Mouse (Mus musculus) kidney, embryonic 16.5 days (tissue): Measurements from ENCODE around the gene Orm3. TPM values are rescaled to one million over a fixed set of nuclear protein-coding genes. Genes with fewer than 3 reads are reported as not detected.

Experiments used
- ATAC-seq: fragments of 200-750 bp; cut with Nextera tagmentation; 2 replicates; pipeline ENCODE4 v1.8.0; 2017; ENCODE audit warnings: moderate TSS enrichment; ENCODE audit not compliant: low FRiP score, low TSS enrichment
- H3K27ac ChIP-seq: fragments of 300-500 bp; sonication (generic); 2 replicates; pipeline ENCODE4 v1.5.1; 2014; ENCODE audit warnings: low read length
- H3K27me3 ChIP-seq: fragments of 300-500 bp; sonication (generic); 2 replicates; pipeline ENCODE4 v1.6.1; 2014; ENCODE audit warnings: low read length, control low read depth, mixed read lengths; ENCODE audit not compliant: insufficient read depth
- H3K36me3 ChIP-seq: fragments of 300-500 bp; sonication (generic); 2 replicates; pipeline ENCODE4 v1.6.1; 2014; ENCODE audit warnings: low read length, control low read depth, mixed read lengths; ENCODE audit not compliant: insufficient read depth
- H3K4me1 ChIP-seq: fragments of 300-500 bp; sonication (generic); 2 replicates; pipeline ENCODE4 v1.6.1; 2014; ENCODE audit warnings: low read length, control low read depth, mixed read lengths; ENCODE audit not compliant: insufficient read depth
- H3K4me2 ChIP-seq: fragments of 300-500 bp; sonication (generic); replicated peaks from 2 replicates; pipeline ENCODE4 v1.6.1; 2014; ENCODE audit warnings: low read depth, low read length
- H3K4me3 ChIP-seq: fragments of 300-500 bp; sonication (generic); 2 replicates; pipeline ENCODE4 v1.5.1; 2014; ENCODE audit warnings: mild to moderate bottlenecking, low read length
- H3K9ac ChIP-seq: fragments of 300-500 bp; sonication (generic); replicated peaks from 2 replicates; pipeline ENCODE4 v1.6.1; 2014; ENCODE audit warnings: low read length
- H3K9me3 ChIP-seq: fragments of 300-500 bp; sonication (generic); 2 replicates; pipeline ENCODE4 v1.6.1; 2016; ENCODE audit warnings: low read length, control low read depth
- WGBS: fragments of 180-500 bp; shearing (Covaris S2); extraction: QIAGEN DNeasy Blood & Tissue Kit; methylation state at CpG from one replicate; pipeline ENCODE4 v1.1.7; 2014; 5-methylcytosine and 5-hydroxymethylcytosine counted together
- polyA plus RNA-seq: library from polyadenylated mRNA; unstranded; fragments of >200 nt; fragmentation: Nextera tagmentation; extraction: Ambion mirVana; gene quantifications from 2 replicates; pipeline ENCODE4 v1.2.1, GENCODE M21; 2015

Orm3 gene
- polyA plus RNA-seq, 1 experiment from 2014 or later, result not detected

DNA sequence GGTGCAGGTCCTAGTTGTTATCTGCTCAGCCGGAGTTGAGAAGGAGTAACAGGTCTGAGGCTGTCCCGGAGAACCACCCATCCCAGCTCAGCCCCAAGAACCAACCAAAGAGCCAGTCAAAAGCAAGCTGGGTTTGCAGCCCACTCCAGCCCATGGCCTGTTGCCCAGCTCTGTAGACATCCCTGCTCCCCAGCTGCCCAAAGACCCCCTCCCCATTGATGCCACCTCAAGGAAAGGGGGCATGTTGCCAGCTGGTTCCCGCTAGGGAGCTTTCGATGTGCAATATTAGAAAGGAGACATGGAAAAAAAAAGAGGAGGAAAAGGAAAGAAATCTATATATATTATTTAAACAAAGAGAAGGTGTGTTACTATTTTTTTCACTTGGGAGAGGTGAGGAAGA, 22.6 kb upstream of the Orm3 start:
- Histone ChIP-seq H3K9ac (no peak overlapping the region), H3K4me1 (no peaks in the 10 kb centered on the region), H3K36me3 (peaks cover 27% of the 10 kb centered on the region), H3K27ac (no peak overlapping the region), H3K27me3 (no peaks in the 10 kb centered on the region), H3K4me3 (no peak overlapping the region), H3K4me2 (no peak overlapping the region), H3K9me3 (no peaks in the 10 kb centered on the region)
- ATAC-seq, result no peak
- 96% methylated on average over 4 of the region's 4 CpGs for WGBS

DNA sequence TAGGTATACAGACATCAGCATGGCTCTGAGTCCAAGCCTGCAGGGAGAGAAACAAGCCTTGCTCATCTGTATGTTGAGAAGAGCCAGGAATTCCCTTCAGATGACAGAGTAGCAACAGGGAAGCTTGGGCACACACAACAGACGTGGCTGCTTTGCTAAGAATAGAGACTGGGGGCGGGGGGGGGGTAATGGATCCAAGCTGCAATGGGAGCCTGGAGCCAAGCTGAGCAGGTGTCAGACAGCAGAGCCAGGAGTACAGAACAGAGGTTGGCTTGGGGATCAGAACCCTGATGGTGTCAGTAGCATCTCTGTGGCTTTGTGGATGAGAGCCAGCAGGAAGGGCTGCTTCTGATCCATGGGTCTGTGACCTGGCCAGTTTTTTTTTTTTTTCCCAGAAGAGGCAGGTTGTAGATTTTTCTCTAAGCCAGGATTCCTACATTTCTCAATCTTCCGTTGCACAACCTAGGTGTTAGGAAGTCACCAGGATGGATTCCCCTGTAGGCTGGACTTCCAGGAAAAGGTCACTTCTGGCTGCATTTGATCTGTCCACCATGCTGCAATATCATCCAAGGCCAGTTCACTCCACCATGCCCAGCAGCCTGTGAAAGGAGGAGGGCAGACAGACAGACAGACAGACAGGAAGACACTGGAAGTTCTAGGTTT, 17.4 kb upstream of the Orm3 start:
- 81% methylated on average over 3 of the region's 3 CpGs for WGBS
- no peak overlapping the region for H3K27ac ChIP-seq
- no peaks in the 10 kb centered on the region for H3K27me3 ChIP-seq
- 0 out of 2 replicates have a peak, but pooled peaks cover 4% of the 10 kb centered on the region for H3K36me3 ChIP-seq
- H3K4me3 ChIP-seq, result no peak overlapping the region
- ATAC-seq, result no peak
- no peaks in the 10 kb centered on the region for H3K4me1 ChIP-seq
- no peak overlapping the region for H3K9ac ChIP-seq
- H3K9me3 ChIP-seq, result no peaks in the 10 kb centered on the region
- H3K4me2 ChIP-seq, result no peak overlapping the region

DNA sequence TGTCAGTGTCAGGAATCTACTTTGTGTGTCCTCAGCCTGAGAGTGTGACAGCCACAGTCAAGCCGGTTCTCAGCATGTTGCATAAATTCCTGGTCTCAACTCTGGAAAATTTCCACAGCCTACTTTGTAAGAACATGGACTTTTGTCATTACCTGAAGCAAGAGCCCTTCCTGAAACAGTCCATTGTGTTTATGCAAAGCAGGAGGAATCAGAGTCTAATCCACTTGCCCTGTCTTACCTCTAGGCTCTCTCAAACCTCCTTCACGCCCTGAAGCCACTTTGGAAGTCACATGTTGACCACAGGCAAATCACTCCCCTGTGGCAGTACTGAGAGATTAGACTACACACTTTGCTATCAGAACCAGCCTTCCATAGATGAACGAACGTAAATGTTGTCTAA, 13.5 kb upstream of the Orm3 start:
- Histone ChIP-seq H3K4me2 (no peak overlapping the region), H3K9me3 (no peaks in the 10 kb centered on the region), H3K27me3 (no peaks in the 10 kb centered on the region), H3K4me3 (no peak overlapping the region), H3K9ac (no peak overlapping the region), H3K36me3 (no peaks in the 10 kb centered on the region), H3K4me1 (no peaks in the 10 kb centered on the region), H3K27ac (no peak overlapping the region)
- no peak for ATAC-seq
- WGBS, result 61% methylated on average over 4 of the region's 4 CpGs

DNA sequence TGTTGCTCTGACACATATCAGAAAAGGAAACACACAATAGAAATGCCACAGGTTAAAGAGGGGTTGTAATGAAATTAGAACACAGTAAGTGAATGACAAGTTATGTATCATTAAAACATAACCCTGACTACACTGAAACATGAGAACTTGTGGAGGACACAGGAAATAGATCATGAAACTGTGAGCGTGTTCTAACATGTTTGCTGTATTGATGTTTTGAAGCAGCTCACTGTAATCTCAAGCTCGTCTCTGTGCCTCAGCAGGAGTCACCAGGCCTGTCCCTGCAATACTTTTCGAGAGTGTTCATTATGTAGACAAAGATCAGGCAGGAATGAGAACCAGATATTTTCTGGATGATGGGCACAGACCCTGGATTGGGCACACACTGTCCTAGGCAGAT, 12.4 kb upstream of the Orm3 start:
- no peak for ATAC-seq
- Histone ChIP-seq H3K4me2 (no peak overlapping the region), H3K9ac (no peak overlapping the region), H3K27ac (no peak overlapping the region), H3K4me1 (no peaks in the 10 kb centered on the region), H3K4me3 (no peak overlapping the region), H3K9me3 (no peaks in the 10 kb centered on the region), H3K36me3 (no peaks in the 10 kb centered on the region), H3K27me3 (no peaks in the 10 kb centered on the region)
- 54% methylated on average over 3 of the region's 3 CpGs for WGBS

DNA sequence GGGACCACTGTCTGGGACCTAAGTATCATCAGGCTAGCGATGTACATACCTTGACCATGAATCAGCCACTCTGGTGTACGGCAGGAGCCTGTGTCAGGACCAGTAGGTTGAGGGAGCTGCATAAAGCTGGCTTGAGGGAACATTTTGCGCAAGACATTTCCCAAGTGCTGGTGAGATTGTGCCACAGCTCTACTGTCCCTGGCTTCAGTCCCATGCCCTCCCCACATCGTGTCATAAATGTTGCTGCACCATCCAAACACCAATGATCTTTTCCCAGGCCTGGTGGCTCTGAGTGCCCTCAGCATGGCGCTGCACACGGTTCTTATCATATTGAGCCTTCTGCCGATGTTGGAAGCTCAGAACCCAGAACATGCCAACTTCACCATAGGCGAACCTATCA, 11.7 kb upstream of the Orm3 start, which contains the start of gene Orm1:
Orm1 (plus strand) TSS at position 266 of the 400 bp plus-strand sequence.
- Histone ChIP-seq H3K4me3 (no peak within 1 kb of the TSS), H3K4me2 (no peak within 1 kb of the TSS), H3K9ac (no peak within 1 kb of the TSS), H3K27me3 (no peaks in the 10 kb centered on the region), H3K9me3 (no peaks in the 10 kb centered on the region), H3K36me3 (no peaks in the 10 kb centered on the region), H3K27ac (no peak within 1 kb of the TSS), H3K4me1 (no peaks in the 10 kb centered on the region)
- no peak for ATAC-seq
- 88% methylated on average over 8 of the region's 8 CpGs for WGBS

DNA sequence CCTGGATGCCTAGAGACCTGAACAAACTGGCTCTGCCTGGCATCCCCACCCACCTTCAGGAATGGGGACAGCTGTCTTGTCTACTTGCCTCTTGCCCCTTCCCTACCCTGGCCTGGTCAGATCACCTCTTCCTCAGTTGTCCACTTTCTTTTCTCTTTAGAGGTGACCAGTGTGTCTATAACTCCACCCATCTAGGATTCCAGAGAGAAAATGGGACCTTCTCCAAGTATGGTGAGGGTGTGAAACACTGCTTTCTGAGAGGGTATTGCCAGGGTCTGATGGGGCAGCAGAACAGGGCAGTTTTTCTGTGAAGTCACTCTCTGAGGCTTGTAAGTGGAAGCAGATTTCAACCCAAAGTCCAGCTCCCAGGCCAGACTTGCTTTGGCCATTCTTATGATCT, 10.7 kb upstream of the Orm3 start:
- Histone ChIP-seq H3K9ac (no peak overlapping the region), H3K36me3 (no peaks in the 10 kb centered on the region), H3K9me3 (no peaks in the 10 kb centered on the region), H3K4me2 (no peak overlapping the region), H3K27me3 (no peaks in the 10 kb centered on the region), H3K27ac (no peak overlapping the region), H3K4me3 (no peak overlapping the region), H3K4me1 (no peaks in the 10 kb centered on the region)
- ATAC-seq, result no peak

DNA sequence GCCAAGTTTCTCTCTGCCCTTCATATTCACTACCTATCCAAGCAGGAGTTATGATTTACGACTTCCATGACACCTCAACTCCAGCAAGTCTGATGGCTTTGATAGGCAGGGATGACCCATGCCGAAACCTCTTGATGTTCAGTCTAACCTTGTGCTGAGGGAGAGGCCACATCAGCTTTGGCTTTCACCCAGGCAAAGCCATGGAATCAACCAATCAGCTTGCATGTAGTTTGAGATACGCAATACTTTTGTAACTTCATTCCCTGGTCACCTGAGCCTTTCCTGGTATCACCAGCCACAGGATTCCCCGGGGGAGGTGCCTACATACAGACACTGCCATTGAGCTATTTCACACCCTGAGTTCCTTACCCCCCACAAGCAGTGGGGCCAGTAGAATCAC, 9.3 kb upstream of the Orm3 start:
- Histone ChIP-seq H3K9ac (no peak overlapping the region), H3K4me1 (no peaks in the 10 kb centered on the region), H3K9me3 (no peaks in the 10 kb centered on the region), H3K36me3 (no peaks in the 10 kb centered on the region), H3K27me3 (no peaks in the 10 kb centered on the region), H3K4me2 (no peak overlapping the region), H3K27ac (no peak overlapping the region), H3K4me3 (no peak overlapping the region)
- no peak for ATAC-seq
- WGBS, result 81% methylated on average over 4 of the region's 4 CpGs

DNA sequence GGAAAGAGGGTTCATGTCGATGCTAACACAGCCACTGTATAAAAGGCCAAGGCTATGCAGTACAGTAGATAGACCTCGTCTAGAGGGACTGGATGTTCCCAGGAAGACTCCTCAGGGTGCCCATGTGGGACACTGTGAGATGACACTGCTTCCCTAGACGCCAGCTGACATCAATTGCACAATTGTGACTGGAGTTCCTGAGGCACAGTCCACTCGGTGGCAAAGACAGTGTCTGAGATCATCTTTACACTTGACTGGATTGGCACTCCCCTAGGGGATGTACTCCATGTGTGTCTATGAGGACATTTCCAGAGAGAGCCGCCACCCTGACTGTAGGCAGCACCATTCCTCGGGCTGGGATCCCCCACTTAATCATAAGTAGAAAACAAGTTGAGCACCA, 7.4 kb upstream of the Orm3 start:
- H3K36me3 ChIP-seq, result no peaks in the 10 kb centered on the region
- no peaks in the 10 kb centered on the region for H3K4me1 ChIP-seq
- H3K4me3 ChIP-seq, result no peak overlapping the region
- WGBS, result 62% methylated on average over 6 of the region's 6 CpGs
- H3K27me3 ChIP-seq, result no peaks in the 10 kb centered on the region
- no peak overlapping the region for H3K9ac ChIP-seq
- ATAC-seq, result no peak
- no peaks in the 10 kb centered on the region for H3K9me3 ChIP-seq
- H3K27ac ChIP-seq, result no peak overlapping the region
- no peak overlapping the region for H3K4me2 ChIP-seq

DNA sequence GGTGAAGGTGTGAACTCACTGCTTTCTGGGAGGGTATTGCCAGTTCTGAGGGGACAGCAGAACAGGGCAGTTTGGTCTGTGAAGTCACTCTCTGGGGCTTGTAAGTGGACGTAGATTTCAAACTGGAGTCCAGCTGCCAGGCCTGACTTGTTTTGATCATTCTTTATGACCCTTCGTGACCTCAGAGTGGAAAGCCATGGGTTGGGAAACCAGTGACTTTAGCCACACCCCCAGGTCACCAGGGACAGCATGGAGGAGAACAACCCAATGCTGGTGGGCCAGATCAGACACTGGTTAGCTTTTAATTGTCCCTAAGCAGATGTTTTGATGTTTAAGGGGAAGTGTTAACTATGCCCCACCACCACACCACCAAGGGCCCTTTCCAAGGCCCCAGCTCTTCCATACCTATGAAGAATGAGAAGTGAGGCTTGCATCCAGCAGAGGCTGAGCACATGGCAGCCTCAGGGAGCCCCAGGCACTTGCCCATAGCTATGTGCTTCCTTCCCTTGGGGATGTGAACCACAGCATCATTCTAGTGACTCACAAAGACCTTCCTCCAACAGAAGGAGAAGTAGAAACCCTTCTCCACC, 1.1 kb downstream of the Orm3 start:
- H3K9me3 ChIP-seq, result no peaks in the 10 kb centered on the region
- H3K4me3 ChIP-seq, result no peak overlapping the region
- H3K27me3 ChIP-seq, result no peaks in the 10 kb centered on the region
- WGBS, result 43% methylated on average over 2 of the region's 2 CpGs
- no peak for ATAC-seq
- H3K36me3 ChIP-seq, result no peaks in the 10 kb centered on the region
- H3K9ac ChIP-seq, result no peak overlapping the region
- H3K27ac ChIP-seq, result no peak overlapping the region
- no peaks in the 10 kb centered on the region for H3K4me1 ChIP-seq
- no peak overlapping the region for H3K4me2 ChIP-seq

DNA sequence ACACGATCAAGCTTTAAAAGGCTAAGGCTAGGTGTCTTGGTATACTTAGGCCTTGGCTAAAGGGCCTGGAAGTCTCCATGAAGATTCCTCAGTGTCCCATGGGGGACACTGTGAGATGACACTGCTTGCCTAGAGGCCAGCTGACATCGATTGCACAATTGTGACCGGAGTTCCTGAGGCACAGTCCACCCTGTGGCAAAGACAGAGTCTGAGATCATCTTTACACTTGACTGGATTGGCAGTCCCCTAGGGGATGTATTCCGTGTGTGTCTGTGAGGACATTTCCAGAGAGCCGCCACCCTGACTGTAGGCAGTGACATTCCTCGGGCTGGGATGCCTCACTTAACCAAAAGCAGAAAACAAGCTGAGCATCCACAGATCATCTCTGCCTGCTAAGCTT, 3.9 kb downstream of the Orm3 start:
- H3K9ac ChIP-seq, result no peak overlapping the region
- ATAC-seq, result no peak
- no peak overlapping the region for H3K4me2 ChIP-seq
- no peaks in the 10 kb centered on the region for H3K4me1 ChIP-seq
- H3K4me3 ChIP-seq, result no peak overlapping the region
- H3K36me3 ChIP-seq, result no peaks in the 10 kb centered on the region
- H3K27ac ChIP-seq, result no peak overlapping the region
- 78% methylated on average over 6 of the region's 6 CpGs for WGBS
- H3K9me3 ChIP-seq, result no peaks in the 10 kb centered on the region
- H3K27me3 ChIP-seq, result no peaks in the 10 kb centered on the region
